Mouse (Mus musculus) CH12.LX (cell line): Measurements from ENCODE around the gene Pcsk2. TPM values are rescaled to one million over a fixed set of nuclear protein-coding genes. Genes with fewer than 3 reads are reported as not detected.

Source experiments
- DNase-seq: peaks from one replicate; pipeline ENCODE4 v3.0.0-alpha.2; 2013; ENCODE audit errors: extremely low read depth
- H3K27ac ChIP-seq: 2 replicates; pipeline ENCODE4 v1.5.1; 2012; ENCODE audit warnings: low read depth, mild to moderate bottlenecking, control low read depth, moderate library complexity; ENCODE audit not compliant: insufficient read depth
- H3K27me3 ChIP-seq: replicated peaks from 2 replicates; pipeline ENCODE3; 2012; ENCODE audit warnings: inconsistent platforms
- H3K36me3 ChIP-seq, 2 experiments: replicated peaks in 1 of 2; 2 replicates each; pipeline versions ENCODE3 to v1.6.1; 2012; ENCODE audit warnings: inconsistent platforms in 1 of 2, low read length in 1 of 2, mild to moderate bottlenecking in 1 of 2, mixed read lengths in 1 of 2, moderate library complexity in 1 of 2; ENCODE audit not compliant: control insufficient read depth in 1 of 2, insufficient read depth in 1 of 2
- H3K4me1 ChIP-seq, 2 experiments: 2 replicates each; pipeline ENCODE4 v1.6.1; 2012; ENCODE audit warnings: inconsistent platforms in 1 of 2, moderate library complexity in 1 of 2; ENCODE audit not compliant: insufficient read depth in 2 of 2, control insufficient read depth in 1 of 2
- H3K4me2 ChIP-seq: 2 replicates; pipeline ENCODE4 v1.6.1; 2012; ENCODE audit warnings: low read depth, mild to moderate bottlenecking, control low read depth; ENCODE audit not compliant: poor library complexity, insufficient read depth, severe bottlenecking
- H3K4me3 ChIP-seq, 3 experiments: fragments of 150-350 bp in 1 of 3; sonication (generic) in 1 of 3; replicated peaks in 1 of 3; 2 replicates each; pipeline versions ENCODE3 to v1.5.1; 2011 to 2012; ENCODE audit warnings: low read depth in 2 of 3, low read length in 2 of 3, mild to moderate bottlenecking in 2 of 3, moderate library complexity in 2 of 3, control low read depth in 1 of 3, improper control_type of control experiment in 1 of 3, inconsistent platforms in 1 of 3, mixed read lengths in 1 of 3; ENCODE audit not compliant: poor library complexity in 1 of 3
- H3K79me2 ChIP-seq: replicated peaks from 2 replicates; pipeline ENCODE4 v1.6.1; 2012; ENCODE audit warnings: mild to moderate bottlenecking, moderate library complexity; ENCODE audit not compliant: control insufficient read depth, poor library complexity, insufficient read depth, severe bottlenecking; ENCODE audit errors: extremely low read depth
- H3K9ac ChIP-seq: 2 replicates; pipeline ENCODE4 v1.6.1; 2012; ENCODE audit warnings: low read depth, mild to moderate bottlenecking, control low read depth, moderate library complexity; ENCODE audit not compliant: insufficient read depth
- H3K9me3 ChIP-seq: replicated peaks from 2 replicates; pipeline ENCODE3; 2012; ENCODE audit warnings: low read length, inconsistent platforms, mixed read lengths
- BHLHE40 ChIP-seq: IDR thresholded peaks from 2 replicates; pipeline ENCODE4 v1.6.1; 2011; ENCODE audit warnings: mild to moderate bottlenecking, low read depth, low read length, improper control_type of control experiment
- CHD2 ChIP-seq: IDR thresholded peaks from 2 replicates; pipeline ENCODE4 v1.6.1; 2011; ENCODE audit warnings: low read length, improper control_type of control experiment
- CTCF ChIP-seq, 2 experiments: IDR thresholded peaks in 1 of 2; conservative IDR thresholded peaks in 1 of 2; 2 replicates each; pipeline ENCODE4 v1.5.1; 2011 to 2012; ENCODE audit warnings: low read depth in 2 of 2, low read length in 2 of 2, improper control_type of control experiment in 1 of 2, inconsistent platforms in 1 of 2, mild to moderate bottlenecking in 1 of 2, moderate library complexity in 1 of 2
- EP300 ChIP-seq: IDR thresholded peaks from 2 replicates; pipeline ENCODE4 v1.6.1; 2011; ENCODE audit warnings: low read length, improper control_type of control experiment
- ETS1 ChIP-seq: conservative IDR thresholded peaks from 2 replicates; pipeline ENCODE4 v1.6.1; 2012; ENCODE audit warnings: low read depth, mild to moderate bottlenecking, inconsistent platforms, low read length, improper control_type of control experiment, moderate library complexity
- GABPA ChIP-seq: IDR thresholded peaks from 2 replicates; pipeline ENCODE4 v1.6.1; 2012; ENCODE audit warnings: low read depth, low read length, improper control_type of control experiment, inconsistent platforms; ENCODE audit not compliant: insufficient replicate concordance
- JUN ChIP-seq: IDR thresholded peaks from 2 replicates; pipeline ENCODE4 v1.6.1; 2011; ENCODE audit warnings: low read depth, mild to moderate bottlenecking, low read length, improper control_type of control experiment, moderate library complexity; ENCODE audit not compliant: insufficient read depth
- JUND ChIP-seq: conservative IDR thresholded peaks from 2 replicates; pipeline ENCODE4 v1.6.1; 2011; ENCODE audit warnings: low read depth, low read length, improper control_type of control experiment
- KAT2A ChIP-seq: IDR thresholded peaks from 2 replicates; pipeline ENCODE4 v1.6.1; 2012; ENCODE audit warnings: low read length, improper control_type of control experiment, inconsistent platforms; ENCODE audit not compliant: insufficient replicate concordance
- MAX ChIP-seq: IDR thresholded peaks from 2 replicates; pipeline ENCODE4 v1.6.1; 2011; ENCODE audit warnings: low read length, improper control_type of control experiment
- NELFE ChIP-seq: IDR thresholded peaks from 2 replicates; pipeline ENCODE4 v1.6.1; 2011; ENCODE audit warnings: low read depth, low read length, improper control_type of control experiment
- PAX5 ChIP-seq: IDR thresholded peaks from 2 replicates; pipeline ENCODE4 v1.6.1; 2012; ENCODE audit warnings: low read length, inconsistent platforms, mixed read lengths
- POLR2A ChIP-seq: IDR thresholded peaks from 2 replicates; pipeline ENCODE4 v1.6.1; 2011; ENCODE audit warnings: low read depth, mild to moderate bottlenecking, improper control_type of control experiment, low read length
- POLR2AphosphoS2 ChIP-seq: IDR thresholded peaks from 2 replicates; pipeline ENCODE4 v1.6.1; 2011; ENCODE audit warnings: low read depth, low read length, improper control_type of control experiment
- TCF12 ChIP-seq: IDR thresholded peaks from 2 replicates; pipeline ENCODE4 v1.6.1; 2014; ENCODE audit warnings: low read depth, mild to moderate bottlenecking, inconsistent platforms, low read length, improper control_type of control experiment
- USF2 ChIP-seq: conservative IDR thresholded peaks from 2 replicates; pipeline ENCODE4 v1.6.1; 2011; ENCODE audit warnings: low read depth, low read length, improper control_type of control experiment
- ZC3H11A ChIP-seq: IDR thresholded peaks from 2 replicates; pipeline ENCODE4 v1.6.1; 2012; ENCODE audit warnings: low read depth, mild to moderate bottlenecking, inconsistent platforms, low read length, improper control_type of control experiment
- ZMIZ1 ChIP-seq: IDR thresholded peaks from 2 replicates; pipeline ENCODE4 v1.6.1; 2012; ENCODE audit warnings: low read depth, mild to moderate bottlenecking, inconsistent platforms, low read length, improper control_type of control experiment
- dilution Hi-C: fragments of 300-500 bp; cut with MboI; formaldehyde crosslinking; loops from 2 replicates; pipeline ENCODE4 v1.14.3; 2020; ENCODE audit warnings: low sequenced_read_pairs; ENCODE audit not compliant: extremely low pct_unique_long_range_greater_than_20kb, extremely low pct_ligation_motif_present
- in situ Hi-C: fragments of 300-500 bp; cut with MboI; formaldehyde crosslinking; loops from 3 replicates; pipeline ENCODE4 v1.14.3; 2019; ENCODE audit warnings: low sequenced_read_pairs, low pct_ligation_motif_present, low pct_unique_long_range_greater_than_20kb, mixed read lengths
- polyA plus RNA-seq: library from polyadenylated mRNA; unstranded; fragments of >175 nt; gene quantifications from 2 replicates; pipeline ENCODE4 v1.2.1, GENCODE M21; 2012; ENCODE audit warnings: low read depth; ENCODE audit not compliant: insufficient read length
- total RNA-seq, 2 experiments: library from RNA; depleted of rRNA; stranded (reverse); fragments of 300-350 nt in 1 of 2; fragments of >200 nt in 1 of 2; gene quantifications; 2 replicates each; pipeline ENCODE4 v1.2.3; 2012 to 2014

Gene Pcsk2
- total and polyA plus RNA-seq, 3 experiments: not detected

DNA sequence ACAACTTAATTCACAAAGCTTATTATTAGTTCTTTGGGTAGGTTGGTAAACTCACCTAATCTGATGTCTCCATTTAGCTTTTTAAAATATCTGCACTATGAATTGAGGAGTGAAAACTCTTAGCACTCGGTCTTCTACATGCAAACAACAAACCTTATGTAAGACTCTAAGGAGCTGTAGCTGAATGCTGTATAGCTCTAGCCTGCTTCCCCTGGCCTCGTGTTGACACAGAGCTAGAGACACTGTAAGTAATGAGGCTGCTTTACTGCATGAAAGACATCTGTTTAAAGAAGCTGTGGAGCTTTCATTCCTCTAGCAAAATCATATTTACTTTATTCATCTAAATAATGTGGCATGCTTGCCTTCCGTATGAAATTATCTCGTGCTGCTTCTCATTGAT, 14.4 kb downstream of the Pcsk2 start:
- in situ Hi-C loops: no loop called here
- TF ChIP-seq ETS1 (no peak), JUN (no peak), MAX (no peak), USF2 (no peak), CTCF (conservative IDR thresholded peaks at IDR 0.05 in 1 of 2, IDR thresholded peaks at IDR 0.05 in 1 of 2; ENCODE audit: low read depth in 2 of 2, low read length in 2 of 2) (no peak), JUND (no peak), EP300 (no peak), NELFE (no peak), ZMIZ1 (no peak), TCF12 (no peak), BHLHE40 (no peak), GABPA (no peak), POLR2AphosphoS2 (no peak), POLR2A (no peak), PAX5 (no peak)
- Histone ChIP-seq H3K36me3 (no peaks in the 10 kb centered on the region), H3K4me3 (no peak overlapping the region), H3K9me3 (peaks cover 3% of the 10 kb centered on the region), H3K4me1 (peaks cover 0 to 3% of the 10 kb centered on the region in 2 experiments; a peak in 2 of 4 replicates), H3K79me2 (no peaks in the 10 kb centered on the region), H3K27ac (no peak overlapping the region), H3K27me3 (peaks cover 27% of the 10 kb centered on the region), H3K9ac (no peak overlapping the region), H3K4me2 (no peak overlapping the region)
- no peak for DNase-seq
- dilution Hi-C loops: no loop called here

DNA sequence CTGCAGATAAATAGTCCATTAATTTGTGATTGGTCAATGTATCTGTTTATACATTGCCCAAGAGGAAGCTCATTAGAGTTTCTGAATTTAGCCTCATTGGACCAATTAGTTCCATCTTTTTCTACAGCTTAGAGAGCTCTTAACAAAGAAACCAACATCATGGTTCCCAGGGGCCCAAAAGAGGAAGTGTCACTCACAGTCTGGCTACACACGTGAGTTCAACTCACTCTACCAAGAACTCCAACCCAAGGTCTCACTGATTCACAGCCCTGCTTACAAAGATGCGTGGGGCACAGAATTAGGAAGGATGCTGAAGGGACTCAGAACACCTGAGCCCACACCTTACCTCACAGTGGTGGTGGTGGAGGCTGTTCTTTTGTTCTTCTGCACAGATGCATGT, 19.1 kb downstream of the Pcsk2 start:
- dilution Hi-C loops (no loop called here), in situ Hi-C loops (no loop called here)
- Histone ChIP-seq H3K4me3 (no peak overlapping the region), H3K4me2 (no peak overlapping the region), H3K4me1 (peaks cover 0 to 3% of the 10 kb centered on the region in 2 experiments; a peak in 2 of 4 replicates), H3K9me3 (no peaks in the 10 kb centered on the region), H3K27ac (no peak overlapping the region), H3K79me2 (no peaks in the 10 kb centered on the region), H3K9ac (no peak overlapping the region), H3K36me3 (no peaks in the 10 kb centered on the region), H3K27me3 (peaks cover 21% of the 10 kb centered on the region)
- DNase-seq: peak; percentile 29
- TF ChIP-seq BHLHE40 (peak; percentile 91), ZC3H11A (no peak)

DNA sequence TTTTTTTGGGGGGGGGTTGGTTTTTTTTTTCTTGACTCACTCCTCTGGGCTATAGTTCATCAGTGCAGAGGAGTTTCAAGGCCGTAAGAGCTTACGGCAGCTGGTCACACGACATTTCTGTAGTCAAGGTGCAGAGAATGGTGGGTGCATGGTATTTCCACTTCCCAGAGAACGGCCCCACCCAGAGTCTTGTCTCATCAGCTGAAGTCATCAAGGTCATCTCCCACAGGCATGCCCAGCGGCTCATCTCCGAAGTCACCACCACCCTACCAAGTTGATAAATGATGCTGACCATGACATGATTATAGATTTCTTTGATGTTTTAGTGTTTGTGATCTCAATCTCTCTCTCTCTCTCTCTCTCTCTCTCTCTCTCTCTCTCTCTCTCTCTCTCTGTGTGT, 20.0 kb downstream of the Pcsk2 start:
- peaks cover 20% of the 10 kb centered on the region for H3K27me3 ChIP-seq
- no peaks in the 10 kb centered on the region for H3K79me2 ChIP-seq
- in situ Hi-C loops: no loop called here
- no peaks in the 10 kb centered on the region for H3K9me3 ChIP-seq
- H3K36me3 ChIP-seq: no peaks in the 10 kb centered on the region
- H3K4me1 ChIP-seq: peaks cover 0 to 3% of the 10 kb centered on the region in 2 experiments; a peak in 2 of 4 replicates
- no peak overlapping the region for H3K9ac ChIP-seq
- no peak overlapping the region for H3K27ac ChIP-seq
- H3K4me2 ChIP-seq: no peak overlapping the region
- TF ChIP-seq CHD2 (no peak), KAT2A (no peak)
- TF ChIP-seq, all 38 proteins: peak for 0
- no peak for DNase-seq
- no peak overlapping the region for H3K4me3 ChIP-seq
- dilution Hi-C loops: no loop called here
